Mouse (Mus musculus) gastrocnemius, adult 8-10 months (tissue): ENCODE measurements at regions not wholly inside any gene's neighbourhood (a gene's known extent, or its start where the extent isn't known, plus 50 kb on each side); places are given as distances from the start of the nearest gene placed in this dataset.

Experiments used
- DNase-seq, 2 experiments: peaks; one replicate each; pipeline ENCODE4 v3.0.0; 2022; ENCODE audit warnings: low spot score in 2 of 2

DNA sequence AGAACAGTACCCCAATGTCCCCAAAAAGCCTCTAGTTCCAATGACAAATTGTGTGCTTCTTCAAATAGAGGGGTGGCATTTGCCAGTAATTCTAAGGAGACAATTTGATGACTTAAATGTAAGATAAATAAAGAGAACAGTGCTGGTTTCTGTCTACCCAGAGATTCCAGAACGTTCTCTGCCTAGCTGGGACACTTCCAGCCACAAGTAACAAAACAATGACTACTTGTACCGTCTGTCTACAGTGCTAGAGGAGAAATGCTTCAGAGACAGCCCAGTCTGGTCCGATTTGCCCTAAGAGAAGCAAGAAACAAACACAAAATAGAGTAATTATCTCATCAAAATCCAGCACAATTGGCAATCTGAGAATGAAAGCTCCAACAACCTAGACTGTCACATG is 164.9 kb upstream of the Cdh5 start:
- no peak for DNase-seq

DNA sequence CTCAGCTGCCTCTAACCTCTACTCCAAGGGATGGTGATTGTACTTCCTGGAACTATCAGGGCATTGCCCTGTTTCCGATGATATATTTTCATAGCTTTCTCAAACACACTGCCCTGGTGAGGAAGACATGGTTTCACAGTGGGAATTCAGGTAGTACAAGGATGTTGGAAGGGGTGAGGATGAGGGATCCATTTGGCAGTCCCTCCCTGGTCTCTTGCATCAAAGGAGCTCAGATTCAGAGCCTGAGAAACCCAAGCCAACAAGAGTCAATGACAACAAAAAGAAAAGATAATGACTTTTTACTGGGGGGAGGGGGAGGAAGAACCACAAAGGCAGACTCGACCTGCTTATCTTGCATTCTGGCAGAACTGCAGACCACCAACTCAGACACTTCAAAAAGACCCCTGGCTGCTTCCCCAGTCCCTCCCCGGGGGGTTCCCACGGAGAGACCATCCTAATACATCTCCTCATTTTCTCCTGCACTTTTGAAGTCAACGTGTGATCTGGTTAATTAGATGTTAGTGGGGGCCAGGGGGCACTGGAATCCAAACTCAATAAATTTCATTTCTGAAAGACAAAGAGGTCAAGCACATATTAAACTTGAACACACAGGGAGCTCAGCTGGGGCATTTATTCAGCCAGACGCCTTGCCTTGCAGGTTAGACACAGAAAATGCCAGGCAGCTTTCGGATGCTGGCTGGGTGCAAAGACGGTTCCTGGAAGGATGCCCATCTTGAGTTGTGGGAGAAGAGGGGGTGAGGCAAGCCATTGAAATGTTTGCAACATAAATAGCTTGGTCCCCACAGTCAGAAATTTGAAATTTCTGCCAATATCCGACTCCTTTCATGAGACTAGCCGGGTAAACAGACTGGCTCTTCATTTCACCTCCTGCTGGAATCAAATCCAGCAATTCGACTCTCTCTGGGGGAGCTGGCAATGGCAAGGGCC is 162.9 kb upstream of the Cdh5 start:
- no peak for DNase-seq

DNA sequence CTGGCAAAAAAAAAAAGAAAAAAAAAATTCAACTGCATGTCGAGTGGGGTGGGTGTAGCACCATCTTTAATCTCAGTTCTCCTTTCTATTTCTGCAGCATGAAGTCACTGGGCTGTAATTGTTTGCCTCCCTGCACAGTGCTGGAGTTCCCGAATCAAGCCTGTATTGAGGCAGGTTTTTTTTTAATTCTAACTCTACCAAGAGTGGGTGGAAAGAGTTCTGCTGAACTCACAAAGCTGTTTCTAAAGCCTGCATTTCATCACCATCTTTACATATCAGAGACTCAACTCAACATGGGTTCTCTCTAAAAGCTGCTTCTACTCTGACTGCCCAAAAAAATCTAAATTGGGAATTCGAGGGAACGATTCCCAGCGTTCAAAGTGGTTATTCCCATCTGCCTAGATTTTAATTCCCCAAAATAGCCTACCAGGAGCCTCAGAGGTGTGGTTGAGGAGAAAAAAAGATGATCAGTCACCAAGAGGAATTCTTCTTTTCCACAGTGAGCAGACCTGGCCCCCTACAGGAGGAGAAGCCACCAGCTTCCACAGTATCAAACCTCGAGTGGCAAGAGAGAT is 160.4 kb upstream of the Cdh5 start:
- no peak for DNase-seq

DNA sequence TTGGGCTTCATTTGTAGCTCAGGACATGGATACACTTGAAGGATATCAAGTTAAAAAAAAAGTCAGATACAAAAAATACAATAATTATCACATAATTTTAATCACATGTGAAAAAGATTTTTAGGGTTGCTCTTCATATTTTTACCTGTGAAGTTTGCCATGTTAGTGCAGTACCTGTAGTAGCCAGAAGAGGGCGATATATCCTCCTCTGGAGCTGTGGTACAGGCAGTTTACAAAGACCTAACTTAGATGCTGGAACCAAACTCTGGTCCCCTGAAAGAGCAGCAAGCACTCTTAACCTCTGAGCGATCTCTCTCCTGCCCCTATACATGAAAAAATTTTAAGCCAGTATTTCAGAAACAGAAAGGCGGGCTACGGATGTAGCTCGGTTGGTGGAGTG is 153.0 kb upstream of the Cdh5 start:
- no peak for DNase-seq

DNA sequence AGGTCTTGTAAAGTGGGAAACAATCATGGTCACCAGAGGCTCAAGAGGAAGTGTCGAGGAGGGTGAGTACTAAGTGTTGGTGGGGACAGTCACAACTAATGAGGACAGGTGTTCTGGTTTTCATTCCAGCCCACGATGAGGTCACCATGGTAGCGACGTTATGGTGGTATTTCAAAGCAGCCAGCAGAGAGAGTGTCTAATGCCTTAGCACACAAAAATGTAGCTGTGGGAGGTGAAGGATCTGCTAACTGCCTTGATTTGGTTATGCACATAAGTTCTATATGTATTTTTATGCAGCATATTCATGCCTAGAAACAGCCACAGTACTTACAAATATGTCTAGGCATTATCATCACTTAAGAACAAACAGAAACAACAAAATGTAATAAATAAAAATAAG is 151.0 kb upstream of the Cdh5 start:
- no peak for DNase-seq

DNA sequence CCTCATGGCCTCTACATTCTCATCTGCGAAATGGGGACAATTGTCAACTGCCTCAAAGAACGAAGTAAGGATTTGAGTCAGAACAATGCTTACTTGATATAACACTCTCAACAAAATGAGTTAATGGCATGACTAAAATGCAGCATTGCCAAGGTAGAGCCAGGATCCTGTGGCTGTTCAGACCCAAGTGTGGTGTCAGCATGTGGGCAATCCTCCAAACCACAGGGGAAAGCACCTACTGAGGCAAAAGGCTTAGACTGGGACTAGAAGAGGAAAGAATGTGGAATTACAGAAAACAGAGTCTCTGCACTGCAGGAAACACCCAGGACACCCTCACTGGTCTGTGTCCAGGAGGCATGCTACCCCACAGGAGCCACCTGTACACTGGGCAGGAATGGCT is 147.8 kb upstream of the Cdh5 start:
- DNase-seq = no peak

DNA sequence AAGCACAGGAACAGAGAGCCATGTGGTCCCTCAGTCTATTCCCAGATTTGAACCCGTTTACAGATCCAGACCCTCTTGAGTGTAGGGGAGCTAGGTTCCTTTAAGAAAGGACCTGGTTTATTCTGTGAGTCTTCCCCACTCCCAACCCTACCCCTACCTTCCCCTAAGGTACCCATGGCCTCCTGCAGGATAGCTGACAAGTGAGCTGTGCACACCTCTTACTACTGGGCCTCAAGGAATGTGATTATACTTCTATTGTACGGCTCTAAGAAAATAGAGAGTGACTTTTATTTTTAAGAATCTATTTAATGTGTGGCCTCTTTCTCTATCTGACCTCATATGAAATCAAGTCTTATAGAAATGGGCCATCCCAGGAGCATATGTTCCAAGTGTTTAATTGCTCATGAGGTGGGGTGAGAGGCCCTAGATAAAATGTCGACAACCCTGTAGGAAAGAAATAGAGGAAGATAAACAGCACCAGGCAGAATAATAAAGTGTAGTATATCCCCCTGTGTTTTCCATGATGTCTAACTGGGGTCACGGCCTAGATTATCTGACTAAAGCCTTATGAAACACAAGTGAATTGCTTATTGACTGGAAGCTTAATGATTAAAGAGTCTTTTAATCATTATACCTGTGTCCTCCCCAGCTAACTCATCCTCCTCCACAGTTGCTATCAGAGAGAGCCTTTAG is 145.7 kb upstream of the Cdh5 start:
- no peak for DNase-seq

DNA sequence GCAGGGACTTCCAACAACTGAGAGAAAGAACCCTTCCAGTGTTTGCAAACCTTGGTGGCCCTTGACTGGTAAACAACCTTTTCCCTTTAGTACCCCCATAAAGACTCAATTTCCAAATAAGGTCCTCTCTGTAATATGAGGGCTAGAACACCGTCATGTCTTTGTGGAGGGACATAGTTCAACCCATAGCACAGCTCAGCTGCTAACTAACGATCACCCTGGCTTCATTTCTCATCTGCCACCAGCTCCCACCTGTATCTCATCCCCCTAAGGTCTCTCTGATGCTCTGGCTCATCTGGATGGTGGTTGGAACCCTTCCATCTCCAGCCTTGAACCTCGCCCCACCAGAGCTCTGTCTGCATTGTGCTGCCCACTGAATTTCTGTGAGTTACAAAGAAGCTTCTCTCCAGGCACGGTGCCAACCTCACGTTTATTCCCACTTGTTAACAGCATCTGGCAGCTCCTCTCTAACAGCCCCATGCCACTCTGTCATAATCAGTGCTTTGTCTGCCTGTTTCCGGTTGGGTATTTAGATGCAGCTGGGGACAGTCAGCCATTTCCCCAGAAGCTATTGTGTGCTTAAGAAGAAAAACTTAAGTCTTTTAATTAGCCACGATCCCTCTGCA is 137.0 kb upstream of the Cdh5 start:
- no peak for DNase-seq

DNA sequence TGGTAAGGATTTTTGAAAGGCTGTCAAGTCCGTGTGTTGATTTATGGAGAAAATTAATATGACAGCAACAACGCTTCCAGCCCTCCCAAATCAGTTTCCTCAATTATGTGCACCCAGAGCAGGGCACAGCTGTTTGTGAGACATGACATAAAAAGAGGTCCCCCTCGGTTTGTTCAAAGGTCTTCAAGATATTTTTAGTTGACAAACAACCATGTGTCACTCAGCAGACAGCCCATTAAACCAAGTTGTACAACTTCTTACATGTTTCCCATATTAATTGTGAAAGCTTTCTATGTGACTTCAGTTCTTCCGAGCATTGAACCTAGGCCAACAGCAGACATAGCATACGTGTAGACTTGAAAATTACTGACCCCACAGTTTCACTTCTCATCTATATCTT is 131.5 kb upstream of the Cdh5 start:
- DNase-seq = no peak

DNA sequence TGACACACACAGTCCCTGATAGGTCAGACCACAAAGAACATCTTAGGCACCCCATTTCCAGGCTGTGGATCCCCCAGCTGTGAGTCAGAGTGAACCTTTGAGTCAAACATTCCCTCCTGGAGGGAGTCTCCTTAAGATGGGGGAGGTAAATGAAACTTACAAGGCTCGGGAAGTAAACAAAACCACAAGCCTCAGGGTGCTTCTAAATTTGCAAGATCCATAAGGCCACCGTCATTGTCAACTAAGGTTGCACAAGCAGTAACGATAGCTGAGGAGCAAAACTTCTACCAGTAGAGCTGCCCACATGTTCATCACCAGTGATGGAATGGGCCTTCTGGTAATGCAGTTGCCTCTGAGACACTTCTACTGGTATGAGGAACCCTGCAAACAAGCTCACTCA is 130.9 kb upstream of the Cdh5 start:
- no peak for DNase-seq

DNA sequence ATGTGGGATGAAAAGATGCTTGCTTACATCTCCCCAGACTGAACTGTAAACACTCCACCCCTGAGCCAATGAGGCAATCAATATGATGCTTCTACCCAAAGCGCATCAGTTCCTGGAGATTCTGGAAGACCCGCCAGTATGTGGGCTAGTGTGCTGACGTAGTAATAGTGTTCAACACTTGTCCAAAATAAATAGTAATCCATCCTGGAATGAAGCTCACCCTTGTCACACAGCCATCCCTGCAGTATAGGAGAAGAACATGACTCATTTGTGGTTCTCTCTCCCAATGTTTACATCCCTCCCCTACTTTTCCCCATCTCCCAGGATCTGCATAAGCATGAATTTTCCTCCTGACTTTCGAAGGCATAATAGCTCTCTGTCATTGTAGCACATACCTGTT is 130.5 kb upstream of the Cdh5 start:
- DNase-seq = no peak

DNA sequence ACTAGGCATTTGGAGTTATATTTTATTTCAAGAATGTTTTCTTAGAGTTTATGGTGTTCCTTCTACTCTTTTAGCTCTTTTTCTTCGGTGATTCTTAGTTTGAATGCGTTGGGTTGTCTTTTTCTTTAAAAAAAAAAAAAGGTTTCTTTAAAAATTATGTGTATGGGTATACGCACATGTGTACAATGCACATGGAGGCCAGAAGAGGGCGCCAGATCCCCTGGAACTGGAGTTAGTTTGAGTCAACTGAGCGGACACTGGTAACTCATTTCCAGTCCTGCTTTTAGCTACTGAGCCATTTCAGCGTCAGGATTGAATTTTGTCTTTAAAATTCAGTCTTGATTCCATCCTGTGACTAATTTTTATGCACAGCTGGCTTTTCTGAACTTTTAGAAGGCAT is 124.9 kb upstream of the Cdh5 start:
- DNase-seq = no peak

DNA sequence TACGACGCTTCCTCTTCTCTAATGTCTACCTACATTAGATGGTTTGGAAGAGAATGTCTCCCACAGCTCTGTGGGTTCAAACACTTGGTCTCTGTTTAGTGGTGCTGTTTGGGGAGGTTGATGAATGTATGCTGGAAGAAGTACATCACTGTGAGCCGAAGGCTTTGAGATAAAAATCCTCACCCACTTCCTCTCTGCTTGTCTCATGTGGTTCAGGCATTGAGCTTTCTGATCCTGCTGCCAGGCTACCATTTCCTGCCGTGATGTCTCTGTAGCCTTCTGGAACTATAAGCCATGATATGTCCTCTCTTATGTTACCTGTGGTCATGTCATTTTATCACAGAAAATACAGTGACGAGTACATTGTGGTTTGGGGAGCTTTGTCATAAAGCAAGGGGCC is 122.5 kb upstream of the Cdh5 start:
- no peak for DNase-seq

DNA sequence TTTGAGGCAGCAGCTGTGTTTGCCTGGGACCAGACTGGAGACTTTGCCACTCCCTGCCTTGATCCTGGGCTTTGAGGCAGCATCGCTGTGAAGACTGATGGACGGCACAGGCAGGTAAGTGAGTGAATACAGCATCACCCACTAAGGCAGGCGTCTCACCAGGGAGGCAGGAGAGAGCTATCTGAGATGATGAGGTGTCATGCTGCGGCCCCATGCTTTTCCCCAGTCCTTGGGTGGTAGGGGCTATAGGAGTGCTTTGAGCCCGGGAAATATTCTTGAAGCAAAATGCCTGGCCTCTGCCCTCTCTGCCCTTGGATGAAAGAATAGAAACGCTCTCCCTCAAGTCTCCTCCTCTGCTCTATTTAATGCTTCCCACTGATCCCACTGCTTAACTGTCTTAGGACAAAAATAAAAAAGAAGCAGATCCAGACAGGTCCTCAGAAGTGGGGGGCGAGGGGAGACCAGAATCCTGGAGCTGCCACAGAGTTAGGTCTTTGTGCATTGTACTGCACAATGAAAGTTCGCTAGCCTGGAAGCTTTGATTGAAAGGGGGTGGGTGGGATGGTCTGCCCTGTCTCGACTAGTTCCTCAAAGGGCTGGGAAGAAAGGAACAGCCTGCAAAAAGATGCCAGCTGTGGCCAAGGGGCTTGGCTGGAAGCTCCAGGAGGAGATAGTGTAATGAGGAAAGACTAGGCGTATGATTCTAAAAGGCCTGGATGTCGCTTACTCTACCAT is 117.4 kb upstream of the Cdh5 start:
- no peak for DNase-seq

DNA sequence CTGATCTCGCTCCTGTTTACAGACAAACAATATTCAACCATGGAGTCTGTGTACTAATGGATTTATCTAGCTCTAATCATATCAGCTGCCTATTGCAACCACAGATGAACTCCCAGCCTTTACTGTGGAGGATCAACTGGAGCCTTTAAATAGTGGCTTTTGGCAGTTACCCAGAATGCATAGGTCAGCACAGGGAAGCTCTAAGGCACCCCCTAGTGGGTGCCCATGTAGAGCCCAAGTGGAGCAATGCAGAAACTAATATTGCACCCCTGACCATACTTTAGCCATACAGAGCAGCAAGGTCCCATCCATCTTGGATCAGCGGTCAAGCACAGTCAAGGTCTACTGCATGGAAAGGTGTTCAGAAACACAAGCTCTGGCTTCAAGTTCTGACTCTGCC is 115.8 kb upstream of the Cdh5 start:
- DNase-seq = no peak

DNA sequence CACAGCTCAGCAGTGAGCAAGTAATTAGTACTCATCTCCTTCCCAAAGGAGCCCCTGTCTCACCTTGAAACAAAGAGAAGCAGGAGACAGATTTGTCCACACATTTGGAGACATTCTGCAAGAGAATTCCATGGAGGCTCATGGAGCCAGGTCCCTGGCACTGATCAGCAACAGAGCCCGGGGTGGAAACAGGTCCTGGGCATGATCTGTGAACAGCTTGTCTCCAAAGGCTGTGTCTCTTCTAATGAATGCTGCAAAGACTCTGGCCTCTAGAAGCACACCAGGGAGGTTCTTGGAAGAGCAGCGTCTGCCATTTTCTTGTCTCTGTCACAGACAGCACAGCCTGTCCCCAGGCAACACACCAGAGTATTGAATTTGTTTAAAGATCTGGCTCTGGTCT is 107.5 kb upstream of the Cdh5 start:
- DNase-seq = no peak

DNA sequence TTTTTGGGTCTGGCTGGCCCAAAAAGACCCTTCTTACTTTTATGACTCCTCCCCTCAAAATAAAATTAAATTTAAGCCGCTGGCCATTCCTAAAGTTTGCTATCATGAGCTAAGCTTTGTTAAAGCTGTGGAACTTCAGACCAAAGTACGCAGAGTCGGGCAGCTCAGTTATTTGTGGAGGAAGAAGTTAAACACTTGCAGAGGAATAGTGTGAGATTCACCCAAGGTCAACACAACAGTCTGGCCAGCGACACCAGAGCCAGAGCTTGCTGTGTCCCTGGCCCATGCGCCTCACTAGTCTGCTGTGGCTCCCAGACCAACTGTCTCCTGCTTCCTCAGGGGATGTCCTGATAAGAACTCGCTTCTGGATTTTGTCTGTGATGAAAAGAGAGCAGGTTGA is 103.3 kb upstream of the Cdh5 start:
- no peak for DNase-seq

DNA sequence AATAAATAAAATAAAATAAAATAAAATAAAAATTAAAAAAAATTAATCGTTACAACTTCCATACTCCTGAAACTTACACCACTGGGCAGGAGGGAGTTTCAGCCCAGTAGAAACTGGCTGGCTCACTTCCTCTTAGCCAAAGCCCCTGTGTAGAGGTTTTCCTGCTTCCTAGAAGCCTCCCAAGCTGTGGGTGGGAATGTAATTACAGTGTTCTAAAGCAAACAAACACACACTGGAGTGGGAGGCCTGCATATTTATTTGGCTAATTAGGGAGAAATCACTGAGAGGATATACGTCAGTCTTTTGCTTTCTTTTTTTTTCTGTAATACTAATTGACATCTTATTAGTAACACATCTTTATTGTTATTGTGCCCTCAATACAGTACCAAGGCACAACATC is 94.2 kb upstream of the Cdh5 start:
- no peak for DNase-seq

DNA sequence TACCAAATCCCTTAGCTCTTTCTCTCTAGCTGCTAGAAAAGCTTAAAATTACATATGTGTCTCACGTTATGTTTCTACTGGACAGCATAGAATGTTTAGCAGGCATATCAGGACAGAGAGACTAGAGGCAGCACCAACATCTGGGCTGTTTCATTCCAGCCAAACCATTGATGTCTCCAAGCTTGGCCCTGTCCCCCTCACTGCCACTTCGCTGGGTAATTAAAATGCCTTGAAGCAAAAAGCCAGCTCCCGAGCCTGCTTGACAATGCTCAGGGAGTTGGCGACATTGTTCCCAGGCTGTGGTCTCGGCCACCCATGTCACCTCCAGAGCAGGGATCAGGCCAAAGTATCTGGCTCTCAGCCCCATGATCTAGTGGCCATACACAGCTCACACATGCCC is 92.7 kb upstream of the Cdh5 start:
- no peak for DNase-seq

DNA sequence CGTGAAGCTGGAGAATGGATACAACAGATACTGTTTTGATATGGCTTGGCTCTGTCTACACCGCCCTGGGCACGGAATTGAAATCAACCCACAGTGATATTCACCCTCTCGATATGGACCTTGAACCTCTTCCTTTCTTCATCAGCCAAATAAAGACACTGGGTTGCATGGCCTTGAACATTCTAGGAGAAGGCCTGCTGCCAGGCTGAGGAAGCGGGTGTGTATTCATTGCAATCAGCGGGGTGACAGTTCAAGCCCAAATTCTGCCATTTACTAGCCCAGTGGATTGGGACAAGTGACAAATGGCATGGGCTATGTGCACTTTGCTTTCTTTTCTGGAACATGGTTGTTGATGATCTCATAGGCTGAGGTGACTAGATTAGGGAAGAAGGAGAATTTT is 92.1 kb upstream of the Cdh5 start:
- DNase-seq = no peak

DNA sequence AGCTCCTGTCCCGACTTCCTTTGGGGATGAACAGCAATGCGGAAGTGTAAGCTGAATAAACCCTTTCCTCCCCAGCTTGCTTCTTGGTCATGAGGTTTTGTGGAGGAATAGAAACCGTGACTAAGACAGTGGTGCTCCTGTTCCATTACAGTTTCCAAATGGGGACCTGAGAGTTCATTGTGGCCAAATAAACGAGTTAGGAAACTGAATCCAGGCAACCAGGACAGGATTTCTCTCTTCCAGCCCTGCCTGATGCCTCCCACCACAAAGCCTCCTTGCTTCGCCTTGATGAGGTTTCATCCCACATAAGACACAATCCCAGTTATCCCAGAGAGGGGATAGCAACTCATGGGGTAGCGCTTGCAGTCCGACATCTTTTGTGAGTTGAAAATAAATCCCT is 79.2 kb upstream of the Cdh5 start:
- DNase-seq = no peak
